Mouse (Mus musculus) common myeloid progenitor, adult 5-6 weeks (primary cell): Measurements from ENCODE around the gene Mrpl2. TPM values are rescaled to one million over a fixed set of nuclear protein-coding genes. Genes with fewer than 3 reads are reported as not detected.

Experiments used
- ATAC-seq: replicated peaks from 2 replicates; pipeline ENCODE4 v1.8.0; 2016; ENCODE audit warnings: low read depth, mild to moderate bottlenecking, moderate TSS enrichment, inconsistent platforms; ENCODE audit not compliant: poor library complexity, severe bottlenecking
- total RNA-seq: library from RNA; stranded (forward); fragments of 200-1000, 187-1606 nt; gene quantifications from 2 replicates; pipeline ENCODE4 v1.2.3, GENCODE M21; 2017

Gene Mrpl2
- 102 and 113 TPM in 2 replicates for total RNA-seq

DNA sequence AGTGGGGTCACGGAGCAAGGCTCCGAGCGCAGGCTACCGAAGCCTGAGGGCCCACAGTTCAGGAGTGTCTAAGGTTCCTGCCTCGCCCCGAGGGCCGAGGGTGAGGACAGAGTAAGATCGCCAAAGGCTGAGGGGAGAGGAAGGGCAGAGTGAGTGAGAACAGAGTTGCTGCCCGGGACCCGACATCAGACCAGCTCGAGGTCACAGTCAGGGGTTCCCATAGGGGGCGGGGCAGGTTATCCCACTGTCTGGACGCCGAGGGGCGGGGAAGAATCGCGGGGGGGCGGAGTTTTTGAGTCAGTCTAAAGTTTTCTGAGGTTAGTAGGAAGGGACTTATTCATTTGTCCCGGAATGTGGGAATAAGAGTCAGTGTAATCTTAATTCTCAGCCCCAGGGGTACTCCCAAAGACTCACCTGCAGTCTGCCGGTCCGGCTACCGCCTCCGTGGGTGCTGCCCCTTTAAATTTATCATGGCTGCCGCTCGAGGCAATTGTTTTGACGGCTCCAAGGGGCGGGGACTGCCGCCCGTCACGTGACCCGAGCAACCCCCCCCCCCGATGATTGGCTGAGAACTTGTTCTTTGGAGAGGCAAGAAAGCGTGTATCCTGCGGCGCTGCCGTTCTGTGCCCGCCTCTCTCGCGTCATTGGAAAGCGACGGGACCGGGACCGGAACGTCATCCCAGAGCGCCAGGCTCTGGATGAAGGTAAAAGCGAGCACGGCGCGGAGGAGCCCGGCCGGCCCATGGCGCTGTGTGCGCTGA, at the start of gene Mrpl2, which contains the start of gene Klc4:
TSS of gene Mrpl2 (plus strand) at position 669 of the 761 bp plus-strand sequence.
TSS of gene Klc4 (minus strand) at position 462 of the 761 bp plus-strand sequence.
- ATAC-seq: peak; percentile 82

DNA sequence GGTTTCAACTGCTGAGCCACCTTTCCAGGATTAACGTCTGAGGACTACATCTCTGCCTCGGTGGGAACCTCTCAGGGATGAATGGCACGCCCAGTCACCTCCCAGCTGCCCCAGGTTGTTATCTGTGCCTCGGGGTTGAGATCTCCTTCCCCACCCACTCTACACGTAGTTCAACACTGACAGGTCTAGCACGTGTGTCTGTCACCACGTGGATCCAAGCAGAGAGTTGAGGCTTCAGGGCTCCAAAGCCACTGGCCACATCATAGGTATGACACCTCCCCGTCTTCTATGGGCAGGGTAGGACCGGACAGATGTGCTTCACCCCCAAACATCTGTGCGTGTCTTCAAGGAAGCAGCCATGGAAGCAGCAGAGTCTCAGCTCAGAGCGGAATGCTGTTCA, 48.1 kb upstream of the Mrpl2 start:
- no peak for ATAC-seq

DNA sequence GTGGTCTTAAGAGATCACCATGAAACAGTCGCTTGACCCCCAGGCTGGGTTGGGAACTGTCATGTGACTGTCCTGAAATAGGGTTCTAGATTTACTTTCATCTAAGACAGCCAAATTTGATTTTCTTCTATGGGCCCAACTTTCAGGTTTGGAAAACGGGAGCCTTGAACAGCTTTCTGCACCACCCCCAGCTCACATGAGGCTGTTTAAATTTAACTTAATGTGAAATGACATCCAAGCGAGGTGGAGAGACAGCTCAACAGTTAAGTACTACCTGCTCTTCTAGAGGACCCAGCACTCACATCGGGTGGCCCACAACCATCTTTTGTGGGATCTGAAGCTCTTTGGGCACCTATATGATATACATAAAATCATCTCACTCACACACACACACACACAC, 47.1 kb upstream of the Mrpl2 start:
- ATAC-seq: no peak

DNA sequence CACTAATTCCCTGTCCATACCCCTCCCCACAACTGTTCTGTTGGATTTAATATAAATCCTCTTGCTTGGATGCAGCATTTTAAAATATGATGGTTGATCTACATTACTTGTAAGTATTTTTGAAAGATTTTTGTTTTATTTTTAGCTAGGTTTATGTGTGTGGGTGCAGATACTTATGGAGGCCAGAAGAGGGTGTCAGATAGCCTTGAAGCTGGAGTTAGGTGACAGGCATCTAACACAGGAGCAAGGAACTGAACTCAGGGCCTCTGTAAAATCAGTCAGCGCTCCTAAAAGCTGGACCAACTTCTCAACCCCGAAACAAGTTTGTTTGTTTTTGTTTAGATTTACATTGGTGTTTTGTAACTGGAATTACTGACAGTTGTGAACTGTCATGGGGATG, 45.5 kb upstream of the Mrpl2 start:
- no peak for ATAC-seq

DNA sequence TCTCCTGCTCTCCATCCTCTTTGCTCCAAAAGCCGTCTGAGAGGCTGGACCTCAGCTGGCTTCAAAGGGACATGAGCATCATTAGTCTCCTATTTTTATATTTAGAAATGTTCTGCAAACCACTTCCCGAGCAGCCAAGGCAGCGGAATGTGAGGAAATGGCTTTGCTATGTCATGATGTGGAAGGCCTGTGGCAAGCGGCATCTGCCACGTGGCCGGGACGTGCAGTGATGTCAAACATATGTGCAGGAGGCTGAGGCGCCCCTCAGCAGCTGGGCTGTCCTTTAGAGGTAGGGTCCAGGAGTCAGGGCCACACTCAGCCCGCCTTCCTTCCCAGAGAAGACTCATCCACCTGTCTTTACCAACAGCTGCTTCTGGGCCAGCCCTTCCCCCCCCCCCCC, 43.8 kb upstream of the Mrpl2 start:
- ATAC-seq: peak; percentile 88

DNA sequence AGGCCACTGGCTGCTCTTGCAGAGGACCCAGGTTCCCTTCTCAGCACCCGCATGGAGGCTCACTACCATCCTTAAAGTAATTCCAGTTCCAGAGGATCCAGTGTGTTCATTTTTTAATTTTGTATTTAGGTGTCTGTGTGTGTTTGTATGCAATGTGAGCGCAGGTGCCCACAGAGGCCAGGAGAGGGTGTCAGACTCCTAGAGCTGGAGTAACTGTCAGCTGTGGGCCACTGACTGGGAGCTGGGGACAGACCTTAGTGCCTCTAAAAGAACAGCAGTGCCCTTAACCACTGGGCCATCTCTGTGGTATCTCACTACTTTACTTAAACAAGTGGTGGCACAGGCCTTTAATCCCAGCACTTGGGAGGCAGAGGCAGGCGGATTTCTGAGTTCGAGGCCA, 42.8 kb upstream of the Mrpl2 start:
- ATAC-seq: no peak

DNA sequence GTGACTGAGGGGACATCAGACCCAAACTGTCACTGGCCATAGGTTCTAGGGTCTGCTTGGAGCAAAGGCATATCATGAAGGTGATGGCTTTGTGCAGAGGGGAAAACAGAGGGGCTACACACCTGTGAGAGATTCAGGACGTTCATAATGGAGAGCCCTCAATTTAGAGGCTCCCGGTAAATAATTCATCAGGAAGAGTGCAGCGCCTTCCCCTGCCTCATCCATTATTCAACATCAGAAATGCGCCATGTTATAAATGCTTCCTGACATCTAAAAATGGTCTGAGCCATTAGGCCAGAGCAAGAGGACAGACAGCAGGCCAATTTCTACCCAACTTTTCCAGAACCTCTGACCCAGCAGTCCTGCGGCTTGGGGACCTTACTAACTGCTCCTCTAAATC, 40.9 kb upstream of the Mrpl2 start:
- no peak for ATAC-seq

DNA sequence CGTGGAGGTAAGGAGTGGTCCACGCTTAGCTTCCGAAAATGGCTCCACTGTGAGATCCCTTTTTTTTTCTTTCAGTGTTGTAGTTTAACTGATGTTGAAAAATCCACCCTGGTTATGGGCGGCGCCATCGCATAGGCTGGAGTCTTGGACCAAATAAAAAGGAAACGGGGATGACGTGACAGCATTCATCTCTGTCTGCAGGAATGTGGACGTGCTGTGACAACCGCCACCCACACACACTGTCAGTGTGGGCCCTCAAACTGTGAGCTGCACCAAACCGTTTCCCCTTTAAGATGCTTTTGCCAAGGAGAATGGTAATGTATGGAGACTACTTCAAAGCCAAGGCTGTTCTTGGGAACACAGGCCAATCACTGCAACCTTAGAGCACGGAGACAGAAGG, 40.0 kb upstream of the Mrpl2 start:
- no peak for ATAC-seq

DNA sequence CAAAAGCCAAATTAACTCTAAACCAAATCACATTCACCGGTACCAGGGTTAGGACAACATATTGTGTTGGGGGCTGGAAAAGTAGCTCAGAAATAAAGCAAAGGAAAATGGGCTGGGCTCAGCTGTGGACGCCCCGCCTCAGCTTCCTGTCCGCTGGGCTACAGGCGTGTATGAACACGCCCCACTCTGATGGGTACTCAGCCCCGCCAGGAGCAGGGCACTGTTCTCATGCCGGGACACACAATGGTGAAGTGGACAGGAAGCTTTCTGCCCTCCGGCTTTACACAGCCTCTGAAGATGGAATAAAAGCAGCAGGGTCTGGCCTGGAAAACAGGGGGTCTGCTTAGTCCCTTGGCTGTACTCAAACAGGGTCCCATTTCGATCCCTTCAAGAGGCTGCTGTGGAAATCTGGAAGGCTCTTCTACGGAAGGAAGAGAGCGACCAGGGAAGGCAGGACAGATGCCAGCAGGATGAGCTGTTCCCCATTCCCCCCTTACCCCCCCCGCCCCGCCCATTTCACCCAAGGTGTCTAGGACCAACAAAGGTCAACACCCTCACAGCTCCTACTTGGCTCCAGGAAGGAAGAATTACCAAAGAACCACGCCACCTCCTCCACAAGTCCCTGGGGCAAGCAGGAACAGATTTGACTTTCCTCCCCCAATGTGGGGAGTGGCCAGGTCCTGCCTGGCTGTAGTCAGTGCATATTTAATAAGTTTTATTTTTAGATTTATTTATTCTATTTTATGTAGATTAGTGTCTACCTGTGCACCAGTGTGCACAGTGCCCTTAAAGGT, 36.1 kb upstream of the Mrpl2 start:
- ATAC-seq: peak; percentile 66

DNA sequence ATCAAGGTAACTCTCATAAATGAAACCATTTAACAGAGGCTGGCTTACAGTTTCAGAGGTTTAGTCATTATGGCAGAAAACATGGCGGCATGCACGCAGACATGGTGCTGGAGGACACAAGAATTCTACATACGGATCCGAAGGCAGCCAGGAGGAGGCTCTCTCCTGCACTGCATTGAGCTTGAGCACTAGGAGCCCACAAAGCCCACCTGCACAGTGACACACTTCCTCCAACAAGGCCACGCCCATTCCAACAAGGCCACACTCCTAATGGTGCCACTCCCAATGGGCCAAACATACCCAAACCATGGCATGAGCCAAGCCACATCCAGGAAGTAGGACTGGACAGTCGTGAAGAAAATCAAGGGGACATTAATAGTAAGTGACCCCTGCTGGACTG, 34.7 kb upstream of the Mrpl2 start:
- no peak for ATAC-seq

DNA sequence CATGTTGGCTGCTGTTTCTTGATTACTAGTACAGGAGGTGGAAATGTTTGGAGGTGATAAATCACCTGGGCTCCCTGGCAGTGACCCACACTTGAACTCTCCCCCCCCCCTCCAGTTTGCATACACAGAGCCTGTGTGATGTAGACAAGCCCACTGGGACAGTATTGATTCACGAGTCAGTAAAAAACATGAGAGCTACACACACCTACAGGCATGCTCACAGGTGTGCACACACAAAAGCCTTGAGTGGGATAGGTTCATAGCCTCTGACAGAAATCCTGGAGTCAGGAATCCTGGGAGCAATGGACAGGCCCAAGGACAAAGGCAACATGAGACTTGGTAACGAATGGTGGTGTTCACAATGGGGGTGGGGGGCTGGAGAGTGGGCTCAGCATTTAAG, 33.8 kb upstream of the Mrpl2 start:
- ATAC-seq: no peak

DNA sequence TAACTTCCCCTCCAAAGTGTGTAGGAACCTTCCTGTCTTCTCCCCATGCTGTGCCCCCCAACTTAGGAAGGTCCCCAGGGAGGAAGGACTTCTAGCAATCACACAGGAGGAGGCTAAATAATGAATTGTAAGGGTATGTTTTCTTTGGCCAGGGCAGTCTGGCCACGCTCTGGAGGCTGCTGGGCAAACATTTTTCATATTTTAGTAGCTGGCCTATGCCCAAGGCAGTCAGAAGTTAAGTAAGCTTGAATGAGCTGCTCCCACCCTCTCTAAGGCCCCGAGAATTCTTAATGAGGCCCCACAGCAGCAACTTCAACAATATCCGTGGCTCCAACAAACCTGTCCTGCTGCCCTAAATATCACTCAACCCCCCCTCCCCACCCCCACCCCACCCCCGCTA, 33.2 kb upstream of the Mrpl2 start:
- no peak for ATAC-seq

DNA sequence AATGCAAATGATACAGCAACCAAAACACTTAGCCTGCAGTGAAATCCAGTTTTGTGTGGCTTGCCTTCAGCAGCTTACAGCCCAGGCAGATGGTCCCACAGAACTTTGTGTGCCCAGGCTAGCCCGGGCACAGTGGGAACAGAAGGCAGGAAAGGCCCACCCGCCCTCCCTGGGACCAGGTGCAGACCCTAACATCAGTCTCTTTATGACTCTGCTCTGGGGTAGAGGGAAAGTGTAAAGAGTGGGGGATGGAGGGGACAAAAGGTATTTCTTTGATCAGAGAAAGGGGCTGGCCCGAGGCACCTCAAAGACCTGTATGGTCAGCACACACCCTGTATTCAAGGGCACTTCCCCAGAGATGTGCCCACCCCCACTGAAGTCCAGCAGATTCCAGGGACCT, 32.8 kb upstream of the Mrpl2 start:
- ATAC-seq: no peak

DNA sequence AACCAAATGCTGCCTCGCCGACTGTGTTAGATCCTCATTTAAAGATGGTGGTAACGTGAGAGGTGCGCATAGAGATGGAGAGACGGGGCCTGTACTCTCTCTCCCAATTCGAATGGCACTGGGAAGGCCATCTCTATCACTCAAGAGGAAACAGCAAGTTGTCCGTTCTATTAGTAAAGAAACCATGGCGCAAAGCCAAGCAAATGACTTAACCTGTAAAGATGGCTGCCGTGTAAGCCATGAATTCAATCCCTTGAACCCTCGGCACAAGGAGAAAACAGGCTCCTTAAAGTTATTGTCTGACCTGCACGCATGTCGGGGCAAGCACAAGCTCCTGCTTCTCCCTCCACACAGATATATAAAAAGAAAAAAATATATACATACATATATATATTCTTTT, 28.2 kb upstream of the Mrpl2 start:
- no peak for ATAC-seq

DNA sequence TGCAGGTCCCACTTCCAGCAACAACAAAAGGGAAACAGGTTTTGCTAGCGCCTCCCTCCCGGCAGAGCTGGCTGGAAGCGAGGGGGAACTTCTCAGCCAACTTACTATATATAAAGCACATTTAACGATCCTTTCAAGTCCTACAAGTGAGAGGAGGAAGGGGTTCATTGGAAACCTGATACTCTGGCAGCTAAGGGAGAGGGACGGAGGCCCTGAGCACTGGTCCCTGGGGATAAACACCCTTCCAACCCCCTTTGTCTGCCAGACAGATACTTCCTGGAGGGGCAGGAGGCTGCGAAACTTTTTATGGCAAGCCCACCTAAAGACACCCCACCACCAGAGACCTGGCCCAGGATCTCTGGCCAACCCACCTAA, 27.6 kb upstream of the Mrpl2 start:
- ATAC-seq: no peak

DNA sequence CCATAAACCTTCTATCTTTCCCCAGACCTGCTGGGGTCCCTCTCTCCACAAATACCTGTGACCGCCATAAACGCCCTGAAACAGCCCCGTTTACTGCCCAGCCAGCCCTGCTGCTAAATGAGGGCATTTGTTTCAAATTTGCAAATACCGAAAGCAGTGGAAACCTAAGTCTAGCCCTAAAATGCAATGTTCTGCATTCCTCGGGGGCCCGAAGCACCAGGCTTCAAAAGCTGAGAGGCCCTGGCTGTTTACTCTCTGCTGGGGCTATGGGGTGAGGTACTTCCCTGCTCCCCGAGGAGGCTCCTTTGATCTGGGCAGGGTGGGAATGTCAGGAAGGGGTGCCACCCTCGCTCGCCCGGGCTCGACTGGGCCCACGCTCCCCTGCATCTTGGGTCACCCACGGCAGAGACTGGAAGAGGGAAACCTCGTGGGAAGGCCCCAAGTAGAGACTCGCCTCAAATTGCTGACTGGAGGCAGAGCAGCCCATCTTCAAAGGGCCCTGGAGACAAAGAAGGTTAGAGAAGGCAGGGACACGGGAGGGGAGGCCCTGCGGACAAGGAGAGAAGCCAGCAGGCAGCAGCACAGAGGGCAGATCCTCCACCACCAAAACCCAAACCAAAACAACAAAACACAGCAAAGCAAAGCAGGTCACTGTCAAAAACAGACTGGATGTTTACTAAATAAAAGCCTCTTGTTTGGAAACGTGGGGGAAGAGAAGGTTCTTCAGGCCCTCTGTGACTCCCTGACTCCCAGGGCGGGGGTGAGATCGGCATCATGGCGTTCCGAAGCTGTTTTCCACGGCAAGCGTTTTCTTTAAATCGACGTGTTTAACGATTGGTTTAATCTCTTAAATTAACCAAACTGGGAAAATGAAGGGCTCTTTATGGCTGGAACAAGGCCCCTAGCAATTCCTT, 27.0 kb upstream of the Mrpl2 start:
- no peak for ATAC-seq

DNA sequence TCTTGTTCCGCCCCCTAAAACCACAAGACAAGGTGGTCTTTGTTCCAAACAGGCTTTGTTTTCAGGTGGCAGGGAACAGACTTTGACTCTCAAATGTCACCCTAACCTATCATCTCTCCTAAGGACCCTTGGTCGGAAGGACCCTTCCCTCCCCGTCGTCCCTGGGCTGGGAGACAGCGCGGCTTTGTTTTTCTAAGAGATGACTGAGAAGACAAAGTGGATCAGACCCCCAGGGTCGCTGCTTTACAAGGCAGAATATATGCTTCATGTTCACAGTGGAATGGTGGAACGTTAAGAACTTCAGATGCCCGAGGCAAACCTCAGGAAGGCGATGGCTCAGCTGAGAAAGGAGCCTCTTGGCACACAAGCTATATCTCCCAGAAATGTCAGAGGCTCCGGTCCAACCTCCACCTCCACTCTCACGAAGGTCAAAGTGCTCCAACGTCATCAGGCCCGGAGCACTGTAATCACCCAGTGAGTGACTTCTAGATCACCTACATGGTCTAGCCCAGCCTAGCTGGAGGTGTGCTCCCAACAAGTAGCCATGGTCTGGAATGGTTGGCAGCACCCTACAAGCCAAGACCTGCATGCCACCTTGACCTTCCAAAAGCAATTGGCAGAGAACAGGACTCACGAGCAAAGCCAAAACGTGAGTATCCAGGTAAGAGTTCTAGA, 26.2 kb upstream of the Mrpl2 start:
- no peak for ATAC-seq

DNA sequence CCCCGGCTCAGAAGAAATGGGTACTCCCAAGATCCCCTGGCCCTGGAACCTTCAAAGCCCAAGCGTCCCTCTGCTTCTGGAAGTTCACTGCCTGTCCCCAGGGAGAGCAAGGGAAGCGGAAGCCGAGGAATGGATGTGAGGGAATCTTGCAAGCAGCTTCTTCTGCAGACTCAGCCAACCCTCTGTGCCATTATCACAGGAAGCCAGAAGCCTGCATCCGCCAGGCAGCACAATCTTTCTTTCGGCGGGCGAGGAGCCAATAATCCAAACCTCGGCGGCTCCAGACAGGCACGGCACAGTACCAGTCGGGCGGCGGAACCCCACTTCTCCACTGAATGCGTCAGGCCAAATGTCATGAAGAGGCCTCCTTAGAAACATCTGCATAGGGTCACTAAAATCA, 24.7 kb upstream of the Mrpl2 start:
- peak; percentile 59 for ATAC-seq

DNA sequence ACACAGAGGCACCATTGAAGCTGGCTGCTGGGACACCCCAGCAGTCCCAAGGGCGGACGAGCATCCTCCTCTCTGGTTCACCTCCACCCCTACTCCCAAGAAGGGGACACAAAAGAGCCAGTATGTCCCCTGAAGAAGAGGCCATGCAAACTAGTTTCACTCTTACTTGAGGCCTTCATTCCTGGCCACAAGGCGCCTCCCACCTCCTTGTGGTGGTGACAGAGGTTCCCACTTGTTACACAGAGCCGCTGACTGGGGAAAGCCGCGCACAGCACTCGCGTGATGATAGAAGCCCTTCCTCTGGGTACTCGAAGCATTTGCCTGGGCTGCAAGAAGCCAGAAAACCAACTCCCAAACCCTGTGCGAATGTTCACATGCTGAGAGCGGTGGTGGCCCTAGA, 23.8 kb upstream of the Mrpl2 start:
- peak; percentile 77 for ATAC-seq
